ENCODE assay signal across 13 mouse cellular contexts in genomic region chr2:167805629-167806304, GRCm38 (mm10).
DNase-seq lines count a peak whose midpoint lies in the region; ATAC-seq and TF ChIP-seq lines count a peak whose summit lies in the region.
"Had no signal": no experiment of that assay in that cellular context is flagged by ENCODE, and none has a peak within 500 bp of the region (broad histone marks: within the 10 kb centered on the region; RNA-seq: fewer than 3 reads in every experiment).

No protein-coding gene starts in this region.

- intact Hi-C loops in heart, postnatal 10 days (cut with DNase I) = no loop called here

- 0 out of 2 replicates have a peak overlapping the region, but pooled peaks have one; percentile 30 for H3K27ac ChIP-seq in heart, embryonic 13.5 days (replicated peaks)
- H3K27ac ChIP-seq in bone marrow, adult 2 months (ENCODE audit: control insufficient read depth, insufficient read depth, low read depth, low read length, poor library complexity) = peak overlapping the region; percentile 91
- H3K27ac ChIP-seq: hindbrain, embryonic 15.5 days; limb, embryonic 15.5 days had no signal

- no peak for DNase-seq in heart, postnatal 10 days
- DNase-seq in kidney, postnatal 25 days = peak; percentile 83 to 91
- DNase-seq in natural killer cell, adult 2 months (ENCODE audit: low spot score in 2 of 2) = peak; percentile 69 to 84
- no peak for DNase-seq in urinary bladder, postnatal 25 days (ENCODE audit: low spot score)
- no peak for DNase-seq in retina, postnatal 1 day
- no peak for DNase-seq in urinary bladder, postnatal 36 days (ENCODE audit: low spot score in 2 of 2)
- DNase-seq: cerebellum, adult 18-20 months; gastrocnemius, postnatal 10 days; right cerebral cortex, postnatal 25 days had no signal

- TF ChIP-seq POLR2A in bone marrow, adult 2 months (IDR thresholded peaks at IDR 0.05; ENCODE audit: borderline replicate concordance, control insufficient read depth, low read depth, low read length) = no peak

- no peak for TF ChIP-seq CTCF in bone marrow, adult 2 months (IDR thresholded peaks at IDR 0.05; ENCODE audit: control insufficient read depth, insufficient read depth, low read length)

- no peak for ATAC-seq in heart, embryonic 13.5 days (ENCODE audit: extremely low read depth, insufficient number of reproducible peaks, low FRiP score, low TSS enrichment)

- H3K4me2 ChIP-seq in heart, embryonic 13.5 days = no peak overlapping the region
- H3K4me2 ChIP-seq: hindbrain, embryonic 15.5 days; limb, embryonic 15.5 days had no signal

- peaks cover 39% of the 10 kb centered on the region for H3K4me1 ChIP-seq in heart, embryonic 13.5 days
- H3K4me1 ChIP-seq in bone marrow, adult 2 months (ENCODE audit: control insufficient read depth, insufficient read depth, low read length) = peaks cover 13% of the 10 kb centered on the region
- H3K4me1 ChIP-seq: hindbrain, embryonic 15.5 days had no signal

- no peaks in the 10 kb centered on the region for H3K9me3 ChIP-seq in heart, embryonic 13.5 days
- H3K9me3 ChIP-seq: hindbrain, embryonic 15.5 days; limb, embryonic 15.5 days had no signal

- H3K4me3 ChIP-seq in heart, embryonic 13.5 days = no peak overlapping the region
- H3K4me3 ChIP-seq in bone marrow, adult 2 months (replicated peaks; ENCODE audit: control insufficient read depth, low read depth, low read length) = no peak overlapping the region
- H3K4me3 ChIP-seq: hindbrain, embryonic 15.5 days; limb, embryonic 15.5 days had no signal

- H3K9ac ChIP-seq in heart, embryonic 13.5 days = 0 out of 2 replicates have a peak overlapping the region, but pooled peaks have one; percentile 56
- H3K9ac ChIP-seq: hindbrain, embryonic 15.5 days; limb, embryonic 15.5 days had no signal

- no peaks in the 10 kb centered on the region for H3K27me3 ChIP-seq in heart, embryonic 13.5 days (replicated peaks)
- H3K27me3 ChIP-seq: hindbrain, embryonic 15.5 days; limb, embryonic 15.5 days had no signal

- WGBS in heart, embryonic 13.5 days = 64% methylated on average over 15 of the region's 15 CpGs
- WGBS in bone marrow, adult 2 months = 21% methylated on average over 15 of the region's 15 CpGs

- no peaks in the 10 kb centered on the region for H3K36me3 ChIP-seq in heart, embryonic 13.5 days
- H3K36me3 ChIP-seq: hindbrain, embryonic 15.5 days; limb, embryonic 15.5 days had no signal

Comparison
In these comparisons a context has a peak if more than half of its experiments do, and no peak if none do; other contexts are left out.
1. DNase-seq: peak in kidney, postnatal 25 days (2 of 2) and natural killer cell, adult 2 months (2 of 2); none in heart, postnatal 10 days (0 of 2), urinary bladder, postnatal 25 days (single experiment), retina, postnatal 1 day (single experiment) and urinary bladder, postnatal 36 days (0 of 2).